Mouse (Mus musculus): Measurements from ENCODE around the gene Gm30302. TPM values are rescaled to one million over a fixed set of nuclear protein-coding genes. Genes with fewer than 3 reads are reported as not detected.
"Not testable (repeated sequence)": the region's sequence is repeated elsewhere in the genome, so short reads cannot be mapped to it uniquely, and the experiment has no call there.

The Gm30302 gene
- polyA plus RNA-seq, 1 experiment from 2014 or later: not detected

DNA sequence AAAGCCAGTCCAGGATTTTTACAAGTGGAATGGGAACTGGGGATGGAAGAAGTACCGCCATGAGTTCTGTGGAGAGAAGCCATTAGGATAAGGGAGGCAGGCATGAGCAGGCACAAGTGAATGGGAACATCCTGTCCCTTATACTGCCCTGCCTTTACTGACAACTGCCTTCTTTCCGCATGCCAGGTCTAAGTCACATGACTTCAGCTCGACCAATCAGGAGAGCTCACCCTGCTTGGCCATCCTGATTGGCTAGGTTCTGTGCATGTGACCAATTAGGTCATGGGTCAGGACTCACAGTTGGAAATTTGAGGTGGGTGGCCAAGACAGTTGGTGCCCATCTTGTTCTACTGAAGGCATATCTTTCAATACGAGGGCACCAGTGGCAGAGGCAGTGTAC lies 15.6 kb upstream of the Gm30302 start:
- no peaks in the 10 kb centered on the region for H3K27me3 ChIP-seq (ENCODE audit: control insufficient read depth, insufficient read depth, low read length)
- ATAC-seq (ENCODE audit: low FRiP score, low TSS enrichment) (no peak), DNase-seq (no peak)
- 91% methylated on average over 4 of the region's 4 CpGs for WGBS
- no peaks in the 10 kb centered on the region for H3K36me3 ChIP-seq (ENCODE audit: control insufficient read depth, insufficient read depth, low read length)
- H3K4me2 ChIP-seq (ENCODE audit: low read length): no peak overlapping the region
- no peak overlapping the region for H3K27ac ChIP-seq (replicated peaks; ENCODE audit: low read depth, low read length)
- no peaks in the 10 kb centered on the region for H3K4me1 ChIP-seq (ENCODE audit: control insufficient read depth, insufficient read depth, low read length)
- H3K9ac ChIP-seq (replicated peaks; ENCODE audit: low read length): no peak overlapping the region
- no peak overlapping the region for H3K4me3 ChIP-seq (replicated peaks; ENCODE audit: low read depth, low read length)
- H3K9me3 ChIP-seq (ENCODE audit: control insufficient read depth, low read length): 0 out of 2 replicates have a peak, but pooled peaks cover 6% of the 10 kb centered on the region

DNA sequence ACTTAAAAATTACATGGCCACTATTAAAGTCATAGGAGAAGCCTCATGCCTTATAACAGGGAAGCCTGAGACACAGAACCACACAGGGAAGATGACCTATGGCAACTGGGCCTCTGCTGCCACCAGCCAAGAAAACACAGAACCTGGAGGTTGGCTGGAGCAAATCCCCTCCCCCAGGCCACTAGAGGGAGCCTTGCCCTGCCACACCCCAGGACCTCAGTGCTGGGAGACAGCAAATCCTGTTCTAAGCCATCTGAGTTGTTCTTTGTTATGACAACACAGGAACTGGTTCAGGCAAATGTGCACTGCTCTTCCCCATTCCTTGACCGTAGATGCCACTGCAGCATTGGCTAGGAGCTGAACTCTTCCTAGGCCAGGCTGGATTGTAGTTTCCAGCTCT lies 8.3 kb upstream of the Gm30302 start:
- Histone ChIP-seq H3K4me2 (ENCODE audit: low read length) (no peak overlapping the region), H3K27ac (replicated peaks; ENCODE audit: low read depth, low read length) (no peak overlapping the region), H3K27me3 (ENCODE audit: control insufficient read depth, insufficient read depth, low read length) (no peaks in the 10 kb centered on the region), H3K9me3 (ENCODE audit: control insufficient read depth, low read length) (0 out of 2 replicates have a peak, but pooled peaks cover 2% of the 10 kb centered on the region), H3K4me3 (replicated peaks; ENCODE audit: low read depth, low read length) (no peak overlapping the region), H3K36me3 (ENCODE audit: control insufficient read depth, insufficient read depth, low read length) (no peaks in the 10 kb centered on the region), H3K9ac (replicated peaks; ENCODE audit: low read length) (no peak overlapping the region), H3K4me1 (ENCODE audit: control insufficient read depth, insufficient read depth, low read length) (no peaks in the 10 kb centered on the region)
- WGBS: 84% methylated on average over 1 of the region's 1 CpGs
- no peak for ATAC-seq (ENCODE audit: low FRiP score, low TSS enrichment)
- no peak for DNase-seq

DNA sequence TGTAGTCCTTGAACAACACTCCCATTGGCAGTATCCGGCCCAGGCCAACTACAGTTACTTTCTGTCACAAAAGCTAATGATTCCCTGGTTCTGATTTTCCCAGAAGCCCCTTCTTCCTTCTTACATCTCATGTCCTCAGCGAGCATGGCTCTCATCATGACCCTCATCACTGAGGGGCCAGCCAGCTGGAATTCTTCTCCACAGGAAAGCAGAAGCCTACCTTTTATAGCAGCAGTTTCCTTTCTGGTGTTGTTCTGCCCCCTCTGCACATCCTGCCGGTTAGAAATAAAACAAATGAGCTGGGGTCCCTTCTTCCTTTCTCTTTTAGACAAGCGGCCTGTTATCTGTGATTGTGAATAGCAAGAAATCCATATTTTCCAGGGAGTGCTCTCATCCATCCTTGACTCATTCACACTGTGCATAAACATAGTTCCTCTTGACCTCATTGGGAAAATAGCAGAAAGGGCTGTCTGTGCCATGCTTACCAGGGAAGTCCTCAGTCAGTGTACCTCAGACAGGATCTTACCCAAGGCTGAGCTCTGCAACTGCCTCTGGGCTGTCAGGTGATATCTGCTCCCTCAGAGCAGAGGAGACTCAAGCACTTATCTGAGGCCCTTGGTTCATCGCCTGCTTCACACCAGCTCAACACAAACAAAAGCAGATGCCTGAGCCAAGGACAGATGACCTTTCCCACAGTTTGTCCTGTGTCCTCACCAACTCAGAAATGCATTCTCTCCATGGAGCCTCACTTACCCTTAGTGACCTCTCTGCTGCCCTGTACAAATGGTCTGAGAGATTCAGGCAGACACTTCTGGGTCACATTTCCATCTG lies 10.0 kb downstream of the Gm30302 start:
- Histone ChIP-seq H3K4me2 (ENCODE audit: low read length) (no peak overlapping the region), H3K9ac (replicated peaks; ENCODE audit: low read length) (no peak overlapping the region), H3K4me1 (ENCODE audit: control insufficient read depth, insufficient read depth, low read length) (no peaks in the 10 kb centered on the region), H3K9me3 (ENCODE audit: control insufficient read depth, low read length) (no peaks in the 10 kb centered on the region), H3K4me3 (replicated peaks; ENCODE audit: low read depth, low read length) (no peak overlapping the region), H3K27me3 (ENCODE audit: control insufficient read depth, insufficient read depth, low read length) (no peaks in the 10 kb centered on the region), H3K27ac (replicated peaks; ENCODE audit: low read depth, low read length) (no peak overlapping the region), H3K36me3 (ENCODE audit: control insufficient read depth, insufficient read depth, low read length) (no peaks in the 10 kb centered on the region)
- 78% methylated on average over 5 of the region's 5 CpGs for WGBS
- no peak for ATAC-seq (ENCODE audit: low FRiP score, low TSS enrichment)
- DNase-seq: no peak

DNA sequence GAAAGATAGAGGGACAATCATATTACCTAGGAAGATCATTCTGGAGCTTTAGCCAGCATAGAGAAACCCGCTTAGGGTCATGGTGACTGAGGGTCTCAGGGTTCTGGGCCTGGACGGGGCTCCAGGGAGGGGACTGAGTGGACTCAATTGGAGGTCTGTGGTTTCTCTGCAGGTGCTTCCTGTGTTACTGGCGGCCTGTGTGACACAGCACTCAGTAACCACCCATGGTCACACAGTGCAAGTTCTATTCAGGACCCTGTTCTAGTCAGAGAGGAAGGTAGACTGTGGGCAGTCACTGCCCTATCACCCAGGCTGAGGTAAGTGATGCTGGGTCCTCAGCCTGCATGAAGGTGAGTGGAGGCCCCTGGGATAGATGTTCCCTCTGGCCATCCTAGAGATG lies 14.9 kb downstream of the Gm30302 start:
- 80% methylated on average over 3 of the region's 3 CpGs for WGBS
- Histone ChIP-seq H3K9me3 (ENCODE audit: control insufficient read depth, low read length) (no peaks in the 10 kb centered on the region), H3K27ac (replicated peaks; ENCODE audit: low read depth, low read length) (no peak overlapping the region), H3K4me2 (ENCODE audit: low read length) (no peak overlapping the region), H3K4me3 (replicated peaks; ENCODE audit: low read depth, low read length) (no peak overlapping the region), H3K9ac (replicated peaks; ENCODE audit: low read length) (no peak overlapping the region), H3K36me3 (ENCODE audit: control insufficient read depth, insufficient read depth, low read length) (no peaks in the 10 kb centered on the region), H3K4me1 (ENCODE audit: control insufficient read depth, insufficient read depth, low read length) (no peaks in the 10 kb centered on the region), H3K27me3 (ENCODE audit: control insufficient read depth, insufficient read depth, low read length) (no peaks in the 10 kb centered on the region)
- no peak for DNase-seq
- ATAC-seq (ENCODE audit: low FRiP score, low TSS enrichment): no peak

DNA sequence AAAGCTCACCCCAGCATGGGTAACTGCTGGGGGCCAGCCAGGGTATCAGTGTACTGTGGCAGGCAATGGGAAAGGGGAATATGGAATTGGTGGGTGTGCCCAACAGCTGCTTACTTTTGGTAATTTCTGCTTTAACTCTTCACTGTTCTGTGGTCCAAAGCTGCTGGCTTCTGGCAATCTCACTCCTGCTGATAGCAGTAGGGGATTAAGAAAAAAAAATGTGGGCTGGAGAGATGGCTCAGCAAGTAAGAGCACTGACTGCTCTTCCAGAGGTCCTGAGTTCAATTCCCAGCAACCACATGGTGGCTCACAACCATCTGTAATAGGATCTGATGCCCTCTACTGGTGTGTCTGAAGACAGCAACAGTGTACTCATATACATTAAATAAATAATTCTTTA lies 27.3 kb downstream of the Gm30302 start:
- not testable (repeated sequence) for H3K9ac ChIP-seq (replicated peaks; ENCODE audit: low read length); H3K4me1 ChIP-seq (ENCODE audit: control insufficient read depth, insufficient read depth, low read length); ATAC-seq (ENCODE audit: low FRiP score, low TSS enrichment); H3K4me2 ChIP-seq (ENCODE audit: low read length); H3K36me3 ChIP-seq (ENCODE audit: control insufficient read depth, insufficient read depth, low read length); H3K27me3 ChIP-seq (ENCODE audit: control insufficient read depth, insufficient read depth, low read length); H3K27ac ChIP-seq (replicated peaks; ENCODE audit: low read depth, low read length); H3K9me3 ChIP-seq (ENCODE audit: control insufficient read depth, low read length); DNase-seq; H3K4me3 ChIP-seq (replicated peaks; ENCODE audit: low read depth, low read length)

DNA sequence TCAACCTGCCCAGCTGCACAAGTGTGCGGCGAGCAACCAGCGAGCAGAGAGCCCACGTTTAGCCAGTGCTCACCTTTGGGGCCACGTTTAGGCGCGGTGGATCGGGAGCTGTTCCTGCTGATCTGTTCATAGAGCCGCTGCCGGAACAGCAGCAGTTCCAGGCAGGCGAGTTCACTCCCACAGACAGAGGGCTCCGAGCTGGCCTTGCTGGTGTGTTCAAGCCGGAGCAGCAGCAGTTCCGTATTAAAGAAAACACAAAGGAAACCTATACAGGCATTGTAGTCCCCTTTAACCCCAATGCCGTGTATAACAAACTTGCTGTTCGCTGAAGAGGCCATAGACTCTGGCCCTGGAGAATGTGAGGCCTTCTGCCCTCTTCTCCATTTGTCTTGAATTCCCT lies 29.7 kb downstream of the Gm30302 start:
- WGBS: 77% methylated on average over 16 of the region's 16 CpGs

DNA sequence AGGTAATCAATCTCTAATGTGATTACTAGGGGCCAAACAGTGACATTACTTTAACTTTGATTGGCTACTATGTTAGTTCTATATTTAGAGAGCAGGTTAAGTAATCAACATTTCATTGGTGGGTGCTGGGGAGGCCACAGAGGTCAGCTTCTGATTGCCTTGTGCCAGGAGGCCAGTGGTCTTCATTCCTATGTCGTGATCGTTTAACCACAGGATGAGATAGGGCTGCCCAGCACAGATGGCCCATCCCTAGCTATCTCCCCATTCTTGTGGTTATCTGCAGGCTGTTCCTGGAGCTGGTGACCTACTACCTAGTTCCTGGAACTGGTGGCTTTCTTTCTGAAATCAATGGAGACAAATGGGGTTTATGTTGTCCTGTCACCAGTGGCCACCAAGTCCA lies 30.8 kb downstream of the Gm30302 start:
- H3K9ac ChIP-seq (replicated peaks; ENCODE audit: low read length): no peak overlapping the region
- no peak overlapping the region for H3K4me2 ChIP-seq (ENCODE audit: low read length)
- no peak overlapping the region for H3K4me3 ChIP-seq (replicated peaks; ENCODE audit: low read depth, low read length)
- no peaks in the 10 kb centered on the region for H3K4me1 ChIP-seq (ENCODE audit: control insufficient read depth, insufficient read depth, low read length)
- no peak for DNase-seq
- no peaks in the 10 kb centered on the region for H3K9me3 ChIP-seq (ENCODE audit: control insufficient read depth, low read length)
- H3K27me3 ChIP-seq (ENCODE audit: control insufficient read depth, insufficient read depth, low read length): no peaks in the 10 kb centered on the region
- WGBS: 92% methylated on average over 2 of the region's 2 CpGs
- no peak overlapping the region for H3K27ac ChIP-seq (replicated peaks; ENCODE audit: low read depth, low read length)
- no peaks in the 10 kb centered on the region for H3K36me3 ChIP-seq (ENCODE audit: control insufficient read depth, insufficient read depth, low read length)
- no peak for ATAC-seq (ENCODE audit: low FRiP score, low TSS enrichment)

More for the DNA sequence above, 29.7 kb downstream of the Gm30302 start:
- no peaks in the 10 kb centered on the region for H3K36me3 ChIP-seq (ENCODE audit: control insufficient read depth, insufficient read depth, low read length)
- H3K4me1 ChIP-seq (ENCODE audit: control insufficient read depth, insufficient read depth, low read length): no peaks in the 10 kb centered on the region
- no peak overlapping the region for H3K4me3 ChIP-seq (replicated peaks; ENCODE audit: low read depth, low read length)
- H3K27ac ChIP-seq (replicated peaks; ENCODE audit: low read depth, low read length): no peak overlapping the region
- no peak overlapping the region for H3K9ac ChIP-seq (replicated peaks; ENCODE audit: low read length)
- no peak overlapping the region for H3K4me2 ChIP-seq (ENCODE audit: low read length)
- DNase-seq (no peak), ATAC-seq (ENCODE audit: low FRiP score, low TSS enrichment) (no peak)
- H3K27me3 ChIP-seq (ENCODE audit: control insufficient read depth, insufficient read depth, low read length): no peaks in the 10 kb centered on the region
- no peaks in the 10 kb centered on the region for H3K9me3 ChIP-seq (ENCODE audit: control insufficient read depth, low read length)

DNA sequence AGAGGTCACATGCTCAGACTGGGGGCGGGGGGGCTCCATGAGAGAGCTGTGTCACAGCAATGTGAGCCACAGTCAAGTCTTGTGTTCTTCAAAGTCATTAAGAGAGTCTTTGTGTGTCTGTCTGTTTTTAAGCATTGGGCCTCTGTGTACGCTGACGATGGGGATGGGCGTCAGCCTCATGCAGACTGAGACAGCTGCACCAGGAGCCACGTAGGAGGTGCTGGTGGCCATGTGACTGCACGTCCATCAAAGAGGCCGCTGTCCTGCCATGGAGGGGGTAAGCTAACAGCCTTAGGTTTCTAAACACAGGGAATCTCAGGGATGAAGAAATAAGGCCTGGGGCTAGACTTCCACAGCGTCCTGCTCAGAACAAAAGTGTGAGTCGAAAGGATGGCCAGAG lies 32.5 kb downstream of the Gm30302 start:
- DNase-seq (peak; percentile 15), ATAC-seq (ENCODE audit: low FRiP score, low TSS enrichment) (peak; percentile 40; the same call in 1 of the 2 replicates)
- H3K9ac ChIP-seq (replicated peaks; ENCODE audit: low read length): no peak overlapping the region
- no peak overlapping the region for H3K27ac ChIP-seq (replicated peaks; ENCODE audit: low read depth, low read length)
- no peaks in the 10 kb centered on the region for H3K4me1 ChIP-seq (ENCODE audit: control insufficient read depth, insufficient read depth, low read length)
- H3K4me2 ChIP-seq (ENCODE audit: low read length): no peak overlapping the region
- no peaks in the 10 kb centered on the region for H3K27me3 ChIP-seq (ENCODE audit: control insufficient read depth, insufficient read depth, low read length)
- H3K9me3 ChIP-seq (ENCODE audit: control insufficient read depth, low read length): no peaks in the 10 kb centered on the region
- 55% methylated on average over 9 of the region's 9 CpGs for WGBS
- H3K36me3 ChIP-seq (ENCODE audit: control insufficient read depth, insufficient read depth, low read length): no peaks in the 10 kb centered on the region
- no peak overlapping the region for H3K4me3 ChIP-seq (replicated peaks; ENCODE audit: low read depth, low read length)

DNA sequence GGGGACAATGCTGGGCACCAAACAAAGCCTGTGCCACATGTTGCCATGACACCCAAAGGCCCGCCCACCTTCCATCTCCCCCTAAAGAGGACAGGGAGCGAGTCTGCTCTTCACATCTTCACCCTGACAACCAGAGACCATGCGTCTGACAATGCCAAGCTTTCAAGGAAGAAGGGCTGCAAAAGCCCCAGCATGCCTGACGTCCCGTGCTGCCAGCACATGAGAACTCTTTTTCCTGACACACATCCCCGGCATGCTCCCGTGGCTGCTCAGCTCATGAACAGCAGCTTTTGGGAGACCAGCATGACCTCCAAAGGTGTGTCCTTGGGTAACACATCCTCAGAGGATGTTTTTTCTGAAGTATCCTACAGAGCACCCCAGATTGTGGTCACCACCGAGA lies 33.5 kb downstream of the Gm30302 start:
- Histone ChIP-seq H3K27ac (replicated peaks; ENCODE audit: low read depth, low read length) (no peak overlapping the region), H3K27me3 (ENCODE audit: control insufficient read depth, insufficient read depth, low read length) (no peaks in the 10 kb centered on the region), H3K4me2 (ENCODE audit: low read length) (no peak overlapping the region), H3K9ac (replicated peaks; ENCODE audit: low read length) (no peak overlapping the region), H3K4me1 (ENCODE audit: control insufficient read depth, insufficient read depth, low read length) (no peaks in the 10 kb centered on the region), H3K9me3 (ENCODE audit: control insufficient read depth, low read length) (no peaks in the 10 kb centered on the region), H3K4me3 (replicated peaks; ENCODE audit: low read depth, low read length) (no peak overlapping the region), H3K36me3 (ENCODE audit: control insufficient read depth, insufficient read depth, low read length) (no peaks in the 10 kb centered on the region)
- ATAC-seq (ENCODE audit: low FRiP score, low TSS enrichment) (no peak), DNase-seq (no peak)
- 72% methylated on average over 8 of the region's 8 CpGs for WGBS
